Mouse (Mus musculus) bone marrow macrophage, adult 2 months (primary cell): ENCODE data around the gene Mrgpra2b.
"Not testable (repeated sequence)": the region's sequence is repeated elsewhere in the genome, so short reads cannot be mapped to it uniquely, and the experiment has no call there.

Experiments
- CTCF ChIP-seq: IDR thresholded peaks from 2 replicates; pipeline ENCODE4 v1.5.1; 2012; ENCODE audit warnings: low read depth, mild to moderate bottlenecking, low read length, moderate library complexity
- POLR2A ChIP-seq: IDR thresholded peaks from 2 replicates; pipeline ENCODE4 v1.6.1; 2012; ENCODE audit warnings: mild to moderate bottlenecking, low read depth, low read length, borderline replicate concordance

GRCm38 (mm10) chr7:47491266-47491665 lies 37.4 kb downstream of the Mrgpra2b start:
- not testable (repeated sequence) for TF ChIP-seq CTCF, POLR2A
